Mouse (Mus musculus) megakaryocyte progenitor cell, adult 5-6 weeks (primary cell): ENCODE results near the gene Adamtsl4. TPM values are rescaled to one million over a fixed set of nuclear protein-coding genes. Genes with fewer than 3 reads are reported as not detected.
"Not testable (repeated sequence)": the region's sequence is repeated elsewhere in the genome, so short reads cannot be mapped to it uniquely, and the experiment has no call there.

Experiments used
- ATAC-seq: replicated peaks from 2 replicates; pipeline ENCODE4 v1.8.0; 2016; ENCODE audit warnings: mild to moderate bottlenecking, moderate TSS enrichment, inconsistent platforms; ENCODE audit not compliant: poor library complexity
- total RNA-seq, 2 experiments: library from RNA; stranded (forward) in 1 of 2; stranded (reverse) in 1 of 2; fragments of 157-497, 149-512 nt in 1 of 2; fragments of 200-1000 nt in 1 of 2; gene quantifications; 2 replicates each; pipeline versions ENCODE4 v1.2.3 to v1.2.4; 2015 to 2017

Adamtsl4 gene
- total RNA-seq, 2 experiments from 2014 or later = 0.33 to 1.4 TPM

GRCm38 (mm10) chr3:95701085-95701484 lies 13.4 kb upstream of the Adamtsl4 start:
- ATAC-seq = no peak

DNA sequence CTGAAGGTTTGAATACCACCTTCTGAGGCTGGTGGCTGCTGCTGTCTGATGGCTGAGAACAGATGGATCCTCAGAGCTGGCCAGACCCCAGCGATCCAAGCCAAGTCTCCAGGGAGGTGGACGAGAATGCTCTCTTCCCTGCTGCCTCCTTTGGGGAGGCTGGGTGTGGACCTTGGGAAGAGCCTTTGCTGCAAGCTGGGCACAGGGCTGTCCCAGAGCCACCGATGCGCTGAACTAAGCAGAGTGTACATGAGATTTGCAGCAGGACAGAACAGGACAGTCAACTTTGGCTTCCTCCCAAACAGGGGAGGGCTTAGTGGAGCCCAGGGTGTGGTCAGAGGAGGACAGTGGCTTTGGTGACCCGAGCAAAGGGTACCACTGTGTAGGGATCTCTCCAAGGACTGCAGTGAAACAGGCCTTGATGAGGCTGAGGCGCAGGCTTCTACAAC lies 12.5 kb upstream of the Adamtsl4 start:
- no peak for ATAC-seq

DNA sequence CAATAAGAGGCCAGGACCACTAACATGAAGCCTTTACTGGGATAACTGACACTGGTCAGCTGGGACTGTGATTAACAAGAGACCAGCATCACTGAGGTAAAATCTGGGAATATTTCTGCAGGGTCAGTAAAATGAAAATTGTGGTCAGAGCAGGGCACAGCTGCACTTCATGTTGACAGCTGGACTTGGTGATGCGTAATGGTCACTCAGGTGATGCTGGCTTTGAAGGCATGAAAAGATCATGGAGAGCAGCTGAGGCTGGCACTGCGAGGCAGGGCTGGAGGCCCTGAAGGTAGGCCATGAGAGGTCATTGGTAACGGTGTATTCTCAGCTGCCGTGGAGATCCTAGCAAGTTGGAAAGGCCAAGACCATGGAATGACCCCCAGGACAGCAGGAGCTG lies 10.6 kb upstream of the Adamtsl4 start:
- no peak for ATAC-seq

- no peak for ATAC-seq
These were observed 8.6 kb upstream of the Adamtsl4 start for GRCm38 (mm10) chr3:95696360-95696759.

- ATAC-seq = no peak
These were observed 8.1 kb upstream of the Adamtsl4 start for GRCm38 (mm10) chr3:95695796-95696195.

DNA sequence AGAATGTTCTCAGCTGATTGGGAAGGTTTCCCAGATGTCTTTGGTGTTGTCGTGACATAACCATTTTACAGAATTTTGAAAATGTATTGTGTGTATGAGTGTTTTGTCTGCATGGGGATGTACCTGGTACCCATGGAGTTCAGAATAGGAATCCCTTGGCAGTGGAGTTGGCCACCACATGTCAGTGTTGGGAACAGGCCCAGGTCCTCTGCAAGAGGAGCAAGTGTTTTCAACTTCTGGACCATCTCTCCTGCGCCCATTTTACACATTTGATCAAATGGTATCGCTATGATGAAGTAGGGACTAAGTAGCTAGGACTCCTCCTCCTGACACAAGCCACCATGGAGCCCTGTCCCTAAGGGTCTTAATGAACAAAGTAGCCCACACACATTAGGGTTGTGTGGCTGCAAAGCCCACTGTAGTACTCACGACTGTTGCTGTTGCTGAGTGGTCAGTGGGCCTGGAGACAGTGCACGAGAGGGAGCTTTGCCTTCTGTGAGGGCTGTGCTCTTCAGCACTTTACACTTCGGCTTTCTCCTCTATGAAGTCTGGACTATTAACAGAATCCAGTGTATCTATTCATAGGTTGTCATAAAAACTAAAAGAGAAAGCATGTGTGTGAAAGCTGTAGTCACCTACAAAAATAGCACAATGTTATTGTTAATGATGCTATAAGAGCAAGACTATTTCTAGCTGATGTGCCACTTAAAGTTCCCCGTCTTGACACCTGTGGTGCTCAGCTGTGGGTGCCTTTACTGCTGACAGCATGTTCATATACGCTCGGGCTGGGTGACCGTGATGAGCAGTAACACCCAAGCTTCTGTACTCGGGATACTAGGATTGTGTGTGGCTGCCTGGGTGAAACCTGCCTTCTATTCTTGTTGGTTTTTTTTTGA lies 7.3 kb upstream of the Adamtsl4 start:
- no peak for ATAC-seq

- ATAC-seq = peak; percentile 66
These were observed 6.4 kb upstream of the Adamtsl4 start for GRCm38 (mm10) chr3:95693821-95694807.

DNA sequence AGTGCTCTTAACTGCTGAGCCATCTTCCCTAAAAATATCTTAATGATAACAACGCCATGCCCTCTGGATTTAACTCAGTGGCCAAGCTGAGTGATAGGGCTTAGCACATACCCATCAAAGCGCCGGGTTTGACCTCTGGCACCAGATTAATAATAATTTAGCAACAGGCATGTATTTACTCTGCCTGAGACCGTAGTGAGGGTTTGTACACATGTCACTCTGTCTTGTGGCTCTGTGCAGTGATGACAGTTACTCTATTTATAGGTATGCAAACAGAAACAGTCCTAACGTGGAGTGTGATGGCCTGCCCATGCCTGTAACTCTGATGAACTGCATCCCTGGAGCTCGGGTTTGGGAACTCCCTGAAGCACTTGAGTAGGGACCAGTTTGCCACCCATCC lies 5.0 kb upstream of the Adamtsl4 start:
- no peak for ATAC-seq

DNA sequence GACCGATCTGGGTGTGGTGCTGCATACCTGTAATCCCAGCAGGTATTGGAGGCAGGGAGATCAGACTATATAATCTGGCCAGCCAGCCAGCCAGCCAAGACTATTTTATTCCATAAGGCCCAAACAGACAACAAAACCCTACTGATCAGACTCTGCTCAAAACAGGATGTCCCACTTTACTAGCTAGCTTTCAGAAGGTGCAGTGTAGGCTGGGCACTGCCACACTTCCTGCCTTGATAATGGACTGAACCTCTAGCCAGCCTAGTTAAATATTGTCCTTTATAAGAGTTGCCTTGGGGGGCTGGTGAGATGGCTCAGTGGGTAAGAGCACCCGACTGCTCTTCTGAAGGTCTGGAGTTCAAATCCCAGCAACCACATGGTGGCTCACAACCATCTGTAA lies 2.8 kb upstream of the Adamtsl4 start:
- ATAC-seq = not testable (repeated sequence)

DNA sequence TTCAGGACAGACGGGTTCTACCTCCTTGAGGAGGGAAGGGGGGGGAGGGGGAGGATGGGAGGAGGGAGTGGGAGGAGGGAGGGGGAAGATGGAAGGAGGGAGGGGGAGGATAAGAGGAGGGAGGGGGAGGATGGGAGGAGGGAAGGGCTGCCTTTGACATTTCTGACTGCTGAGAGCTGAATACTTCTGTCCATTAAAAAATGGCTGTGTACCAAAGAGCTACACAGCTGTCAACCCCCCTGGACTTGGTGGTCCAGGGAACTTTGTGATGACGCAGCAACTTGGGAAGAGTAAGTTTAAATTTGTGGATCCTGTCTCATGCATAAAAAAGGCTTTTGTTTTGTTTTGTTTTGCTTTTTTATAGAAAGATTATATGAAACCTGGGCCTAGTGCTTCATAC lies 2.2 kb upstream of the Adamtsl4 start:
- no peak for ATAC-seq

DNA sequence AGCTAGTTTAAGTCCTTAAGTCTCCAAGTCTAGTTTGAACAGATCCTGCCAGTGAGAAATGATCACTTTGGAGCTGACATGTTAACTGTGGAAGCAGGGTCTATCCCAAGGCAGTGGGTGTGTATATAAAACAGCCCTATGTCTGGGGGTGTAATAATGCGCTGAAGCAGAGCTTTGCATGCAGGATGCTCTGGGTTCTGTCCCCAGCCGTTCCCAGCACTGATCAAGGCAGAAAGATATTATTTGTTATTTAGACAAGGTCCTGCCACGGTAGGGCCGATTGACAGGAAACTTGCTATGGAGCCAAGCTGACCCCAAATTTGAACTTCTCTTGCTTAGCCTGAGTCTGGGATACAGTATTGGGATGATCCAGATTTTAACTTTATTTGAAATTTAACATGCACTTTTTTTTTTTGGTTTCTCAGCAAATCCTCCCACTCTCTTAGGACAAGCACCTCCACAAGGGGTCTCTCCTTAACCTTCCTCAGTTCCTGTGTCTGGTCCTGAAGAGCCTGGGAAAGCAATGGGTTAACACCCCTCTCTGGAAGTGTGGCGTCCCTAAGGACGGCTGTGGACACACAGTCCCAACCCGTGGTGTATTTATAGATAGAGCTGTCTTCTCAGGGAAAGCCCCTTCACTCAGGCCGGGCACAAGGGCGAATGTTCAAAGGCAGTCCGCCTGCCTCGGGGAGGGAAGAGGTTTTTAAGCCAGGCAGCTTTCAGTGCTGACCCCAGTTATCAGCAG lies 1.6 kb upstream of the Adamtsl4 start:
- ATAC-seq = no peak

GRCm38 (mm10) chr3:95687168-95687523 lies 571 bp downstream of the Adamtsl4 start:
- no peak for ATAC-seq

- ATAC-seq = no peak
These were observed 1.1 kb downstream of the Adamtsl4 start for GRCm38 (mm10) chr3:95686492-95687167.

DNA sequence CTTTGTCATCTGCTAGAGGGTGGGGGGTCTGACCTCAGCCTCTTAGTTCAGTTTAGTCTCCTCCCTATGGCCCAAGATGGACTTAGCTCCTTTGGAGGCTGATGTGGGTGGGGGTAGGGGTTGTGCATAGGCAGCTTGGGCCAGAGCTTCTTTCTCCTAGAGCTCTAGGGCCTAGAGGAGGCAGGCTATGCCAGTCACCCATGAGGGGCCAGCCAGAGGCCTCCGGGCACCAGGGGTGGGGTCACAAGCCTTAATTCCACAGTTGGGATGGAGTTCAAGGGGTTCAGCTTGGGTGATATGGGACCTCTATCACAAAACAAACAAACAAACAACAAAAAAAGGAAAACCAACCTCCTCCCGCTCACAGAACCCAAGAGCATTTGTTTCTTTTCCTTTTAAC lies 2.0 kb downstream of the Adamtsl4 start:
- ATAC-seq = no peak

DNA sequence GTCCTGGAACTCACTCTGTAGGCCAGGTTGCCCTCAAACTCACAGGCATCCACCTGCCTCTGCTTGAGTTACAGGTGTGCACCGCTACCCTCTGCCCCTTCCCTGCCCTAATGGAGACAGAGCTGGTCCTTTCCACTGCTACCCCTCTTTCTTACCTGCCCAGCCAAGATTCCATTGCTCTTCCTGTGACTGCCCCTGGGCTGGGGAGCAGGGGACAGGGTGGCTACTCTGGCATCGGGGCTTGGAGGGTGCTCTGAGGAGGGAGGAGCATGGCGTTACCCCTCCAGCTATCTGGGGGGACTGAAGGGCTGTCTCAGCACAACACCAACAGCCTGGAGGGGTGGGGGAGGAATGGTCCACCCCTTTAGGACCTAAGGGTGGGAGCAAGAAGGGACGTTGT lies 2.4 kb downstream of the Adamtsl4 start:
- no peak for ATAC-seq

- peak; percentile 44 for ATAC-seq
These were observed 2.9 kb downstream of the Adamtsl4 start for GRCm38 (mm10) chr3:95684846-95685245.

DNA sequence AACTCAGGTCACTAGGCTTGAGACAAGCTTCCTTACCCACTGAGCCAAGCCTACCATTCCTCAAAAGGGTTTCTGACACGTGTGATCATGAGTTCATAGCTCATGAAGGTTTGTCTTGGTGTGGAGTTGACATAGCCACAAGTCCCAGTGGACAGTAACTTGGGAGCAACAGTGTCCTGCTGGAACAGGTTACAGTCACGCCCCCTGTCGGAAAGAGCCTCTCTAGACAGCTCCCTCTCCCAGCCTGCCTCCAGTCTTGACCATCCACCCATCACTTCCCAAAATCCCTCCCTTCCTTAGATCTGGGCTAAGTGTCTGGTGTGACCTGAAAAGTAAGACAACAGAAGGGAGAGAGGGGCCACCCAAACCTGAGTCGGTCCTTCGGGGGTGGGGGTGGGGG lies 4.8 kb downstream of the Adamtsl4 start:
- no peak for ATAC-seq

- ATAC-seq = peak; percentile 9; the same call in 1 of the 2 replicates
These were observed 6.4 kb downstream of the Adamtsl4 start for GRCm38 (mm10) chr3:95681365-95681764.

DNA sequence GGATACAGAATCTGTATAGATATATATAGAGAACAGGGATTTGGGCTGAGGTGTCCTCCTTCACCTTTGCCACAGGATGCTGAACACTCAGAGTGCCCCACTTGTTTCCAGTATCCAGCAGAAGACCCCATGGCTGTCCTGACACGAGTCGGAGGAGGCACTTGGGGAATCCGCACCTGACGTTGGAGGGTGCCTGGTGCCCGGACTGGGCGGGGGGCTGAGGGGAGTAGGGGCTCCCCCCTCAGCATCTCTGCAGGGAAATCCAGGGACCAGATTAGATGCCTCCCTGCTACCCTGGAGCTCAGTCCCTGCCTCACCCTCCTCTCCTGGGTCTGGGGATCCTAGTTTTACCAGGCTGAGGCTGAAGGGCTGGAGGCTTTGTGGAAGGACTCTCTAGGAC lies 7.0 kb downstream of the Adamtsl4 start:
- no peak for ATAC-seq

GRCm38 (mm10) chr3:95679551-95679950 lies 8.2 kb downstream of the Adamtsl4 start:
- no peak for ATAC-seq
